Mouse (Mus musculus) lung, embryonic 15.5 days (tissue): ENCODE measurements around the gene Mrpl28. TPM values are rescaled to one million over a fixed set of nuclear protein-coding genes. Genes with fewer than 3 reads are reported as not detected.
"Not testable (repeated sequence)": the region's sequence is repeated elsewhere in the genome, so short reads cannot be mapped to it uniquely, and the experiment has no call there.

Experiments
- ATAC-seq: fragments of 200-750 bp; cut with Nextera tagmentation; 2 replicates; pipeline ENCODE4 v1.8.0; 2017; ENCODE audit warnings: moderate number of reproducible peaks, borderline replicate concordance; ENCODE audit not compliant: low FRiP score, low TSS enrichment; ENCODE audit errors: extremely low read depth
- H3K27ac ChIP-seq: fragments of 300-500 bp; sonication (generic); 2 replicates; pipeline ENCODE4 v1.5.1; 2015; ENCODE audit warnings: moderate library complexity, mild to moderate bottlenecking, inconsistent platforms
- H3K27me3 ChIP-seq: fragments of 300-500 bp; sonication (generic); 2 replicates; pipeline ENCODE4 v1.6.1; 2015; ENCODE audit warnings: inconsistent platforms
- H3K36me3 ChIP-seq: fragments of 300-500 bp; sonication (generic); 2 replicates; pipeline ENCODE4 v1.6.1; 2015; ENCODE audit warnings: inconsistent platforms
- H3K4me1 ChIP-seq: fragments of 300-500 bp; sonication (generic); 2 replicates; pipeline ENCODE4 v1.6.1; 2015; ENCODE audit warnings: inconsistent platforms
- H3K4me2 ChIP-seq: fragments of 300-500 bp; sonication (generic); 2 replicates; pipeline ENCODE4 v1.6.1; 2015; ENCODE audit warnings: inconsistent platforms, mild to moderate bottlenecking, moderate library complexity
- H3K4me3 ChIP-seq: fragments of 300-500 bp; sonication (generic); 2 replicates; pipeline ENCODE4 v1.5.1; 2015; ENCODE audit warnings: mild to moderate bottlenecking, inconsistent platforms
- H3K9ac ChIP-seq: fragments of 300-500 bp; sonication (generic); 2 replicates; pipeline ENCODE4 v1.6.1; 2015; ENCODE audit warnings: inconsistent platforms
- H3K9me3 ChIP-seq: fragments of 300-500 bp; sonication (generic); 2 replicates; pipeline ENCODE4 v1.6.1; 2016; ENCODE audit warnings: inconsistent platforms
- WGBS: fragments of 180-500 bp; shearing (Covaris S2); methylation state at CpG from one replicate; pipeline ENCODE4 v1.1.7; 2015; 5-methylcytosine and 5-hydroxymethylcytosine counted together
- polyA plus RNA-seq: library from polyadenylated mRNA; unstranded; fragments of >200 nt; fragmentation: Nextera tagmentation; extraction: Ambion mirVana; gene quantifications from 2 replicates; pipeline ENCODE4 v1.2.1, GENCODE M21; 2015

Gene Mrpl28
- polyA plus RNA-seq, 1 experiment from 2014 or later: 209 TPM

DNA sequence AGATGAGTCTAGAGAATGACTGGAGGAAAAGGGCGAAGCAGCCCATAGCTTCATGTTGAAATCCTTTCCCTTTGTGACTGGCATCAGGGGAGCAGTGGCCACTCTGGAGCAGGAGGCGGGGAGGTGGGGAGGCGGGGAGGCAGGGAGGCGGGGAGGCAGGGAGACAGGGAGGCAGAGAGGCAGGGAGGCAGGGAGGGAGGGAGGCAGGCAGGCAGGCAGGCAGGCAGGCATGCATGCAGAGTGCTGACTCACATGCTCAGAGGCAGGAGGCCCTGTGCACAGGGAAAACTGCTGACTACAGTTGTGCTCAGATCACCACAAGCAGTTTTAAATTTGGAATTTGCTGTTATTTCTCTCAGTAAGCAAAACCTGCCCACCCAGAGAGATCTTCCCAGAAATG is 21.8 kb upstream of the Mrpl28 start:
- Histone ChIP-seq H3K36me3 (no peaks in the 10 kb centered on the region), H3K27me3 (0 out of 2 replicates have a peak, but pooled peaks cover 3% of the 10 kb centered on the region), H3K4me3 (no peak overlapping the region), H3K27ac (no peak overlapping the region), H3K4me2 (no peak overlapping the region), H3K9me3 (no peaks in the 10 kb centered on the region), H3K4me1 (no peaks in the 10 kb centered on the region), H3K9ac (no peak overlapping the region)
- 42% methylated on average over 4 of the region's 4 CpGs for WGBS
- no peak for ATAC-seq

DNA sequence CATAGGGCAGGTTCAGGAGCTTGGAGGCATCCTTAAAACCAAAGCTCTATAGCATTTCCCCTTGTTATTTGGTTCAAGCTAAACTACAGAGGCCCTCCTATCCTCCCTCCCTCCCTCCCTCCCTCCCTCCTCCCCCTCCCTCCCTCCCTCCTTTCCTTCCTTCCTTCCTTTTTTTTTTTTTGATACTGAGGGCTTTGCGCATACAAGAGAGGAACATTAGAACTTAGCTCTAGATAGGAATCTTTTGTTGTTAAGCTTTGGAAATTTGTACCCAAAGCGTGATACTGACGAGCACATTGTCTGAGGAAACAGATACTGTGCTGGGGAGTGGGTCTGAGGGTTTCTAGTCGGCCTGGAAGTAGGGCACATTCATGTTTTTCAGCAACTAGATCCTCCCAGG is 17.7 kb upstream of the Mrpl28 start:
- H3K36me3 ChIP-seq: no peaks in the 10 kb centered on the region
- H3K27ac ChIP-seq: no peak overlapping the region
- H3K4me2 ChIP-seq: no peak overlapping the region
- no peak overlapping the region for H3K9ac ChIP-seq
- H3K9me3 ChIP-seq: no peaks in the 10 kb centered on the region
- no peak overlapping the region for H3K4me3 ChIP-seq
- ATAC-seq: no peak
- no peaks in the 10 kb centered on the region for H3K4me1 ChIP-seq
- peaks cover 11% of the 10 kb centered on the region for H3K27me3 ChIP-seq
- 61% methylated on average over 4 of the region's 4 CpGs for WGBS

DNA sequence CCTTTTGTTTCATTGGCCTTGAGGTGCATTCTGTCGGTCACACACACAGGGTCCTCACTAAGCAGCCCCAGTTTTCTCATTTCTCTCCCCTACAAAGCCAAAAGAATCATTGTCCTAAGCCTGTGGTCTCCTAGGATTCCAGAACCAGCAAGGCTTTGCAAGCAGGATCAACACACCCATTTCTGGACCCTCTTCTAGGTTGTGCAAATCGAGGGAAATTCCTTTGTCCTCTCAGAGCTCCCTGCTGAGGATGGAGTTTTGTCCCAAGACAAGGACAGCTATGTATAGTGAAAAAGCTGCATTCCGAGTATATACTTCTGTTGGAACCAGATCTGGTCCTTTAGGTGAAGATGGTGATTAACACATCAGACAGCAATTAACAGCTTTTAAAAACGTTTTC is 13.1 kb upstream of the Mrpl28 start:
- peaks cover 54% of the 10 kb centered on the region for H3K27me3 ChIP-seq
- H3K9me3 ChIP-seq: no peaks in the 10 kb centered on the region
- no peak overlapping the region for H3K27ac ChIP-seq
- 27% methylated on average over 4 of the region's 4 CpGs for WGBS
- H3K4me3 ChIP-seq: no peak overlapping the region
- ATAC-seq: no peak
- peaks cover 13% of the 10 kb centered on the region for H3K4me1 ChIP-seq
- no peaks in the 10 kb centered on the region for H3K36me3 ChIP-seq
- no peak overlapping the region for H3K9ac ChIP-seq
- no peak overlapping the region for H3K4me2 ChIP-seq

DNA sequence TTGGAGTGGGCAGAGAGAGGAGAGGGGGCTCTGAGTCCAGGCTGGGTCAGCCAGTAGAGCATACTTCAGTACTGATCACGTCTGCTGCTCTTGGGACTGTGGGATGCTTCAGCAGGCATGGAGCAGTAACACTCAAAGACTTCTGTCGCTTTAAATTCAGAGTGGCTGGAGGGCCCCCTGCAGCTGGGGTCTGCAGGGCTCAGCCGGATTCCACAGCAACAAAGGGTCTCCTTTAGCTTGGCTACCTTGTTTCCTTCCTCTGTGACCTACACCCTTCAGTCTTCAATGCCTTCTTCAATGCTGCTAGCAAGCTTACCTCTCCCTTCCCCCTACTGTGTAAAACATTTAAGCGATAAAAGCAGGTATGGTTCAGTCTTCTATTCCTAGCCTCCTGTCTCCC is 12.3 kb upstream of the Mrpl28 start:
- H3K27me3 ChIP-seq: peaks cover 62% of the 10 kb centered on the region
- 3% methylated on average over 4 of the region's 4 CpGs for WGBS
- no peak for ATAC-seq
- H3K4me2 ChIP-seq: no peak overlapping the region
- peaks cover 13% of the 10 kb centered on the region for H3K4me1 ChIP-seq
- H3K27ac ChIP-seq: no peak overlapping the region
- no peak overlapping the region for H3K4me3 ChIP-seq
- H3K9ac ChIP-seq: no peak overlapping the region
- no peaks in the 10 kb centered on the region for H3K36me3 ChIP-seq
- no peaks in the 10 kb centered on the region for H3K9me3 ChIP-seq

DNA sequence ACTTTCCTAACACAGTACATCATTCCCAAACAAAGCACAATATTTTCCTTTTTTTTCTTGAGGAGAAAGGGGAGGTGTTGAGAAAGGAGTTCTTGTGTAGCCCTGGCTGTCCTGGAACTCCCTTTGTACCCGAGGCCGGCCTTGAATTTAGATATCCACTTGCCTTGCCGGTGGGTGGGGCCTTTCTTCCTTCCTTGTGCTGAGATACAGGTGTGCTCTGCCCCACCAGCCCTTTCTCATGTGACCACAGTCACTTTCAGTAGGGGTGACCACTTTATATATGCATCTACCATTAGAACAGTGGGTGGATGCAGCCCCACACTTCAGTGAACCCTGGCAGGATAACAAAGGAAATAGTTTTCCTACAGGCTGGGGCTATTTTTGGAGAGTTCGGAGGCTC is 11.6 kb upstream of the Mrpl28 start:
- ATAC-seq: no peak
- no peaks in the 10 kb centered on the region for H3K36me3 ChIP-seq
- 33% methylated on average over 4 of the region's 4 CpGs for WGBS
- peaks cover 69% of the 10 kb centered on the region for H3K27me3 ChIP-seq
- H3K4me1 ChIP-seq: peaks cover 13% of the 10 kb centered on the region
- no peaks in the 10 kb centered on the region for H3K9me3 ChIP-seq
- H3K4me2 ChIP-seq: no peak overlapping the region
- no peak overlapping the region for H3K27ac ChIP-seq
- H3K4me3 ChIP-seq: no peak overlapping the region
- no peak overlapping the region for H3K9ac ChIP-seq

DNA sequence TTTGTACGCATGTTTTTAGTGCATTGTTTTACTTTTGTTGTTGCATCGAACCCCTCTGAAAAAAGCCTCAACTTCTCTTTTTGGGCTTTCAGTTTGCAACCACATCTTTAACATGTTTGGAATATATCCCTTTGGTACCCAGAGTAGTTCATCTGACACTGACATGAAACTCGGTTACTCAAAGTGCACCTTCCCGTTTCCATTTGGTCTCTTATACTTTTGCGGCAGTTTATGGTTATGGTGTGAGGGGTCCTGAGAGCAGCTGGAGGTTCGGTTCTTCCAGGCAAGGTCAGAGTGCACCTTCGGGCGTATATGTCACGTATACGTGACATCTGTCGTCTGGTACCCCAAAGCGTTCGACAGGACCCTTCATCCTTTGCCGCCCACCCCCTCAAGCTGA is 10.5 kb upstream of the Mrpl28 start:
- H3K9ac ChIP-seq: peak overlapping the region; percentile 58
- peaks cover 79% of the 10 kb centered on the region for H3K27me3 ChIP-seq
- H3K4me2 ChIP-seq: peak overlapping the region; percentile 97

DNA sequence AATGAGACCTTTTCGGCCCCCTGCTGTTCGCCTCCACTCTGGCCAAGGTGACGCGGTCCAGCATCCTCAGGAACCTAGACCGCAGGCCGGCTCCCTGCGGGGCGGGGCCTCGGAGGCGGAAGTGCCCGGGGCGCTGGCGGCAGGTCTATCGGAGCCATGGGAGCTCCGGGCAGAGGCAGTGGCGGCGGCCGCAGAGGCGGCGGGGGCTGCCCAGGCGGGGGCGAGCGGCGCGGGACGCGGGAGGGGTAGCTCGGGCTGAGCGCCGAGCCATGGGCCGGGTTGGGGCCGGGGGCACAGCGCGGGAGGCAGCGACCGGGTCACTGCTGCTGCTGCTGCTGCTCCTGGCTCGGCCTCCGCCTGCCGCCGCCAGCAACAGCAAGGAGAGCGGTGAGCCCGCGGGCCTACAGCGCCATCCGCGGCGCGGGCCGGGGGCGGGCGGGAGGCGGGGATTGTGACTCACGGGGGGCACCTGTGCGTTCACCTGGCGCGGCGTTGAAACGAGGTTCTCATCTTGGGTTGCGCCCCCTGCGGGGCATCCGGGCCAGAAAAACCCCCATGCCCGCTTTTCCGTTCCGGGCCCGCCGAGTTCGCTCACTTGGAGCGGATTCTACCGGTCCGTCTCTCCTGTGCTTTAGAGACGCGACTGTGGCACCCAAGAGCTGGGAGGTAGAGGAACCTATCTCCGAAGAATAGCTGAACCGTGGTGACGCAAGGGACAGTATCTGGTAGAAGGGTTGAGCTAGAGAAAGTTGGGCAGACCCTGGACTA is 9.9 kb upstream of the Mrpl28 start, which contains the start of gene Tmem8:
Gene Tmem8, plus strand, starts transcription at position 119 of the 768 bp plus-strand sequence.
- Histone ChIP-seq H3K4me2 (peak within 1 kb of the TSS; percentile 97), H3K27ac (peak within 1 kb of the TSS; percentile 8; the same call in 1 of the 2 replicates), H3K36me3 (no peaks in the 10 kb centered on the region), H3K4me1 (peaks cover 13% of the 10 kb centered on the region), H3K9ac (peak within 1 kb of the TSS; percentile 58), H3K4me3 (peak within 1 kb of the TSS; percentile 70), H3K9me3 (no peaks in the 10 kb centered on the region), H3K27me3 (peaks cover 85% of the 10 kb centered on the region)
- WGBS: under 1% methylated on average over 74 of the region's 75 CpGs
- peak; percentile 62 for ATAC-seq

More for the DNA sequence above, 10.5 kb upstream of the Mrpl28 start:
- 16% methylated on average over 14 of the region's 14 CpGs for WGBS
- Histone ChIP-seq H3K36me3 (no peaks in the 10 kb centered on the region), H3K27ac (no peak overlapping the region), H3K4me1 (peaks cover 13% of the 10 kb centered on the region), H3K9me3 (no peaks in the 10 kb centered on the region), H3K4me3 (peak overlapping the region; percentile 70)
- no peak for ATAC-seq

DNA sequence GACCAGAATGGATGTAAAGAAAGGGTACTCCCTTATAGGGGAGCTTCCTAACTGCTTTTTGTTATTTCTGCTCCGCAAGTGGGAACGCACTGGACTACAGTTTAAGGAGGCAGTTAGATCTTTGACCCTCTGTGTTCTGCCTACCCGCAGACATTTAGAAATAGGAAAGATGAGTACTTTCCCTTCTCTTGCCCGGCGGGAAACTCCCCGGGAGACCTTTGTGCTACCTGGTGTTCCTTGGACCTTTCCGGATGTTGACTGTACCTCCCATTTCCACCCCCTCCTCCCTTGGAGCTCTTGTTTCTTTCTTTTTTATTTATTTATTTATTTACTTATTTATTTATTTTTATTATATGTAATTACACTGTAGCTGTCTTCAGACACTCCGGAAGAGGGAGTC is 9.2 kb upstream of the Mrpl28 start:
- peak overlapping the region; percentile 70 for H3K4me3 ChIP-seq
- H3K27ac ChIP-seq: no peak overlapping the region
- 12% methylated on average over 8 of the region's 8 CpGs for WGBS
- no peaks in the 10 kb centered on the region for H3K36me3 ChIP-seq
- H3K4me2 ChIP-seq: peak overlapping the region; percentile 97
- no peaks in the 10 kb centered on the region for H3K9me3 ChIP-seq
- no peak for ATAC-seq
- H3K9ac ChIP-seq: peak overlapping the region; percentile 58; the same call in 1 of the 2 replicates
- peaks cover 13% of the 10 kb centered on the region for H3K4me1 ChIP-seq
- H3K27me3 ChIP-seq: peaks cover 92% of the 10 kb centered on the region

DNA sequence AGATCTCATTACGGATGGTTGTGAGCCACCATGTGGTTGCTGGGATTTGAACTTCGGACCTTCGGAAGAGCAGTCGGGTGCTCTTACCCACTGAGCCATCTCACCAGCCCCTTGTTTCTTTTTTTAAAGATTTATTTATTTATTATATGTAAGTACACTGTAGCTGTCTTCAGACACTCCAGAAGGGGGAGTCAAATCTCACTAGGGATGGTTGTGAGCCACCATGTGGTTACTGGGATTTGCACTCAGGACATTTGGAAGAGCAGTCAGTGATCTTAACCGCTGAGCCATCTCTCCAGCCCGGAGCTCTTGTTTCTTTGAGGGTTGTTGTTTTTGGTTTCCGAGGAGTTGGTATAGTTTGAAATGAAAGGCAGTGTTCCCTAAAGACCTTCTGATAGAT is 8.8 kb upstream of the Mrpl28 start:
- WGBS: 59% methylated on average over 7 of the region's 7 CpGs

DNA sequence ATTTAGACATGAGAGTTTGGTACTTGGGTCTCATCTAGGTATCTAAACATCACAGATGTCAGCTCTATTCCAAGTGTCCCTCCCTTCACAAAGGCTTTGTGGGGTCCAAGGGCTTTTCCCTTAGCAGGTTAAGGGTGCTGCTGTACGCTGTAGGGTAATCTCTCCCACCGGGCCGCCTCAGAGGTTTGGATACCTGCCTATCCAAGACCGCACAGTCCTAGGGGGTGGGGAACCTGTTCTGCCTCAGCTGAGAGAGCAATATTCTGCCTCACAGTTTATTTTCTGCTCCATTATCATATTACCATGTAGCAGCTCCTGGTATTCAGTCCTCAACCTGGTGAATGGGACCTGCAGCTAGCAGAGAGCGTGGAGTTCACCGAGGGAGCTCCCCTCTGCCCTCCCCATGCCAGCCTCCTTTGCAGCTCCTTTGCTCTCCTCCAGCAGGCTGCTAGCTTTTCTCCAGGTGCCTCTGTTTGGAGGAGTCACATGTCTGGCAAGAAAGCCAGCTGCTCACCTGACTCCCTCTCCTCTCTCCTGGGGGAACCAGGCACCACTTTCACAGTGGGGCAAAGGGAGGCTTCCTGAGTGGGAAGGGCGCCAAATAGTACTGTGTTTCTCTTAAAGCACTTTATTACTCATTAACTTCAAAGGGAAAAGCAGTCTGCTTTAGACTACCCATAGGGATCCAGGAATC is 7.9 kb upstream of the Mrpl28 start:
- Histone ChIP-seq H3K4me2 (no peak overlapping the region), H3K27me3 (peaks cover 96% of the 10 kb centered on the region), H3K36me3 (no peaks in the 10 kb centered on the region), H3K9ac (no peak overlapping the region), H3K9me3 (no peaks in the 10 kb centered on the region), H3K4me3 (no peak overlapping the region), H3K4me1 (peaks cover 17% of the 10 kb centered on the region), H3K27ac (no peak overlapping the region)
- WGBS: 62% methylated on average over 7 of the region's 7 CpGs
- no peak for ATAC-seq

More for the DNA sequence above, 8.8 kb upstream of the Mrpl28 start:
- not testable (repeated sequence) for H3K9ac ChIP-seq, H3K4me3 ChIP-seq, ATAC-seq, H3K9me3 ChIP-seq, H3K27ac ChIP-seq, H3K36me3 ChIP-seq, H3K4me2 ChIP-seq
- H3K4me1 ChIP-seq: peaks cover 13% of the 10 kb centered on the region
- H3K27me3 ChIP-seq: peaks cover 96% of the 10 kb centered on the region

DNA sequence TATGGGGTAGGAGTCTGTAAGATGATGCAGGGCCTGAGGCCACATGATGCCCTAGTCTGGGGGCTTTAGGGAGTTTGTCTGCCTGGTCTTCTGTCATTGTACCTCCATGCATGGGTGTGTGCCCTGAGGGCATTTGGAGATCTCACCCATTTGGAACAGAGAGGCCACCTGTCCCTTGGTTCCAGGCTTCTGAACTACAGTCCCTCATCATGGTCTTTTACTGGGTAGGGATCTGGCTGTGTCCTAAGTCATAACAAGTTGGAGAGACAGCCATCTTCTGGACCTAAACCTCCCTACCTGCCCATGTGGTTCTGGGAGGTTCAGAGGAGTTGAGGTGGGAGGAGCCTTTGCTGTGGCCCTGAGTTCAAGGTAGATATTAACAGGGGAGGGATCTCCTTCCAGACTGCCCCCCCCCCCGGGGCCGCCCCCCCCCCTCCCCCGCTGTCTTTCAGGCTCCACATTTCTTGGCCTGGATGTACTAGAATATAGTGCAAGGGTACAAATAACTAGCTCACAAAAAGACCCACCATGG is 7.3 kb upstream of the Mrpl28 start:
- H3K4me3 ChIP-seq: no peak overlapping the region
- 57% methylated on average over 2 of the region's 3 CpGs for WGBS
- no peak overlapping the region for H3K9ac ChIP-seq
- H3K4me1 ChIP-seq: peaks cover 17% of the 10 kb centered on the region
- ATAC-seq: no peak
- H3K9me3 ChIP-seq: no peaks in the 10 kb centered on the region
- H3K27ac ChIP-seq: no peak overlapping the region
- no peak overlapping the region for H3K4me2 ChIP-seq
- H3K36me3 ChIP-seq: no peaks in the 10 kb centered on the region
- peaks cover 89% of the 10 kb centered on the region for H3K27me3 ChIP-seq
